Mouse (Mus musculus) left cerebral cortex, adult 2 months (tissue): ENCODE measurements around the gene Cryab. TPM values are rescaled to one million over a fixed set of nuclear protein-coding genes. Genes with fewer than 3 reads are reported as not detected.

ENCODE experiments used
- DNase-seq, 2 experiments: peaks; one replicate each; pipeline ENCODE4 v3.0.0; 2021 to 2022; ENCODE audit warnings: low spot score in 2 of 2, mixed read lengths in 1 of 2; ENCODE audit errors: extremely low spot score in 1 of 2
- H3K27ac ChIP-seq: fragments of 200-600 bp; 2 replicates; pipeline ENCODE4 v1.8.1; 2022
- H3K4me3 ChIP-seq: fragments of 200-600 bp; 2 replicates; pipeline ENCODE4 v1.8.1; 2022
- CTCF ChIP-seq: fragments of 200-600 bp; IDR thresholded peaks from 2 replicates; pipeline ENCODE4 v1.8.1; 2022; ENCODE audit warnings: antibody characterized with exemption, mild to moderate bottlenecking, moderate library complexity
- intact Hi-C: fragments of 180-260 bp; cut with DNase I; formaldehyde crosslinking; loops from one replicate; pipeline ENCODE4 v1.15.1; 2025
- total RNA-seq, 2 experiments: library from RNA; stranded (reverse); gene quantifications; 2 replicates each; pipeline ENCODE4 v1.2.3; 2021

Gene Cryab
- total RNA-seq, 2 experiments from 2014 or later = 118 to 125 TPM

DNA sequence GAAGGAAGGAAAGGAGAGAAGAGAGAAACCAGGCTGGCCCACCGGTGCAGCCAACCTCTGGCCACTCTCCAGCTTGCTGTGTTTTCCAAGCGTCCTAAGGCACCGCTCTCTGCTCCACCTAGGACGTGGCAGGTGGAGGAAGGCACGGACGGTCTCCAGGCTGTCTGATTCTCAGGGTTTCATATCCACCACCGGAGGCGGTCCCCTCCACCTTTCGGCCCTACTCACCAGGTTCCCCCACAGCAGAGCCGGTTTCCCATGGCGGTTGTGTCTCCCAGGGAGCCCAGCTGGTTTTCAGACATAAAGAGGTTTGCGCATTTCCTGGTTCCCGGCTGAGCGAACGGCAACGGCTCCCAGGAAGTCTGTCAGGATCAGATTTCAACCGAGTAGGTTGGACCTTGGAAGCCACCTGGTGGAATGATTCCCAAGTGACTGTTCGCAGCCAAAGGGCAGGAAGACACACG lies 4.9 kb upstream of the Cryab start, which contains the start of gene 2310030G06Rik:
TSS of gene 2310030G06Rik (minus strand) at position 323 of the 464 bp plus-strand sequence.
- intact Hi-C loops = no loop called here

DNA sequence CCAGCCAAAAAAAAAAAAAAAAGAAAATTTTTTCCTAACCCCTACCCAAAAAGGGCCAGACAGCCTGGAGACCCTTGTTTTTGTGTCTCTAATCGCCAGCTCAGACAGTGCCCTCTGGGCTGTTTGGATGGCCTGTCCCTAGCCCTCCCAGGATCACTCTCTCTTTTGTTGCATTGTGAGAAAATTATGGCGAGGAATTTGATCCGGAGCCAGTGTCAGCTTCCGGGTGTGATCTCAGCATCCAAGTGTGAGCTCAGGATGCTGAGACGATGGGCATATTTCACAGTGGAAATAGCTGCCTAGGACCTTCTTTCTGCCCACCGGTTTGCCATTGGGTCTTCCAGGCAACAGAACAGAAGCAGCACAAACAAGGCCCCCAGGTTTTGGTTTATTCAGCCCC lies 419 bp upstream of the Cryab start:
- DNase-seq = no peak
- intact Hi-C loops = no loop called here
- TF ChIP-seq CTCF = no peak
- Histone ChIP-seq H3K27ac (no peak overlapping the region), H3K4me3 (no peak overlapping the region)

More for the DNA sequence above, 4.9 kb upstream of the Cryab start, which contains the start of gene 2310030G06Rik:
- TF ChIP-seq CTCF = peak; percentile 3; the same call in 1 of the 2 replicates
- H3K27ac ChIP-seq = 0 out of 2 replicates have a peak within 1 kb of the TSS, but pooled peaks have one; percentile 1
- peak within 1 kb of the TSS; percentile 38 for H3K4me3 ChIP-seq
- DNase-seq = no peak

DNA sequence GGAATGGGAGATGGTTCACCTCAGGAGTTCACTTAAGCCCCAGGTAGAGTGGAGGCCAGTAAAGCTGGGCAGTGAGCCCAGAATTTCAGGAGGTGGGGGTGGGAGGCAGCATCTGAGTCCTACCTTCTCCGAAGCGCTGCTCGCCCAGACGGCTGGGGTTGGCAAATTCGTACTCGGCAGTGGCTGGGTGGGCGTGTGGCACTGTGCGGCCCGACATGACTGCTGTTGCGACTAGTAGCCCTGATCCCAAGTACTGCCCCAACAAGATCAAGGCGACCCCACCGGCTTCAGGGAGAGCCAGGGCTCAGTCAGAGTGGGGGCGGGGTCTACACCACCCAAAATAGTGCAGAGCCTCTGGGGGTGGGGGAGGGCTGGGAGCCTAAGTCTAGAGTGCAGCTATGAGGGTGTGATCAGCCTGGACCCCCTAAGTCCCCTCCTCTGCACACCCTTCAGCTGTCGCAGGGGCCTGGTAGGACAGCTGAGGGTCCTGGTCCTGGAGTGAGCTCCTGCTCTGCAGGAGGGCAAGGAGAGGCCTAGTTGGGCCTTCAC lies 1.0 kb downstream of the Cryab start, which contains the start of gene Hspb2:
TSS of gene Hspb2 (minus strand) at position 301 of the 549 bp plus-strand sequence.
- peak within 1 kb of the TSS; percentile 80 for H3K27ac ChIP-seq

DNA sequence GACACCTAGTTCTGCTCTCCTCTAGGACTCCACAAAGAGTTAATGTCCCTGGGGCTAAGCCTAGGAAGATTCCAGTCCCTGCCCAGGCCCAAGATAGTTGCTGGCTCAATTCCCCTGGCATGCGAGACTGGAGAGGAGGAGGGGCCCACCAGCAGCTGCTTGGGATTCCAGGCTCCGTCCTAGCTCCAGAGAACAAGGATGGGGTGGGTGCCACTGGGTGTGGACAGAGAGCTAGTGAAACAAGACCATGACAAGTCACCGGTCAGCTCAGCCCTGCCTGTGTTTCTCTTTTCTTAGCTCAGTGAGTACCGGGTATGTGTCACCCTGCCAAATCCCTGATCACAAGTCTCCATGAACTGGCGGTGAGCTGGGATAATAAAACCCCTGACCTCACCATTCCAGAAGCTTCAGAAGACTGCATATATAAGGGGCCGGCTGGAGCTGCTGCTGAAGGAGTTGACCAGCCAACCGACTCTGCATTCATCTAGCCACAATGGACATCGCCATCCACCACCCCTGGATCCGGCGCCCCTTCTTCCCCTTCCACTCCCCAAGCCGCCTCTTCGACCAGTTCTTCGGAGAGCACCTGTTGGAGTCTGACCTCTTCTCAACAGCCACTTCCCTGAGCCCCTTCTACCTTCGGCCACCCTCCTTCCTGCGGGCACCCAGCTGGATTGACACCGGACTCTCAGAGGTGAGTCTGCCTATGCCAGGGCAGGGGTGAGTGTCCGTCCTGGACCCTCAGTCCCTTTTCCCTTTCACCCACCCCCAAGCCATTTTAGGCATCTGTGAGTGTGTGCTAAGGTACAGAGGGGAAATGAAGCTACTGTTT lies 1.9 kb downstream of the Cryab start:
- H3K27ac ChIP-seq = peak overlapping the region; percentile 80
- peak; percentile 56 to 69 for DNase-seq
- no peak for TF ChIP-seq CTCF
- intact Hi-C loops = loop anchor here (2.0 kb wide), 1 partner anchor 14 kb away; no protein-coding TSS in a partner anchor
- H3K4me3 ChIP-seq = peak overlapping the region; percentile 45

More for the DNA sequence above, 1.0 kb downstream of the Cryab start, which contains the start of gene Hspb2:
- TF ChIP-seq CTCF = no peak
- intact Hi-C loops = loop anchor here (2.0 kb wide), 1 partner anchor 15 kb away; no protein-coding TSS in a partner anchor
- DNase-seq = no peak
- H3K4me3 ChIP-seq = peak within 1 kb of the TSS; percentile 45

DNA sequence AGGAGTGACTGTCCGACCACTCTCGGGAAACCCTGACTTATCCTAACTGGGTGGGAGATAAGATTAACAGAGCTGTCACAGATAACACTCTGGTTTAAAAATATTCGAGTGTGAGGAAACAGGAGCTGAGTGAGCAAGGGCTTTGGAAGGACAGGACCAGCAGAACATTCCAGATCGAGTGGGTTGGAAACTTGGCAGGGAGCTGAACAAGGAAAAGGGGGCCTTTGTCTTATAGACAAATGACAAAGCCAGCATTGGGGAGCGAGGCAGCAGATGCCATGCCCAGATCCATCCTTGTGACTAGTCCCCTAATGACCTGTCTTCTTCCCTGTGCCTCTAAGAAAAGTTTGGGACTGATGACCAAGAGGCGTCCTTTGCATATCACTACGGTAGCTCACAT lies 2.8 kb downstream of the Cryab start:
- Histone ChIP-seq H3K4me3 (peak overlapping the region; percentile 45), H3K27ac (peak overlapping the region; percentile 80)
- intact Hi-C loops = loop anchor here (2.0 kb wide), 1 partner anchor 13 kb away; no protein-coding TSS in a partner anchor
- no peak for DNase-seq
- TF ChIP-seq CTCF = no peak

DNA sequence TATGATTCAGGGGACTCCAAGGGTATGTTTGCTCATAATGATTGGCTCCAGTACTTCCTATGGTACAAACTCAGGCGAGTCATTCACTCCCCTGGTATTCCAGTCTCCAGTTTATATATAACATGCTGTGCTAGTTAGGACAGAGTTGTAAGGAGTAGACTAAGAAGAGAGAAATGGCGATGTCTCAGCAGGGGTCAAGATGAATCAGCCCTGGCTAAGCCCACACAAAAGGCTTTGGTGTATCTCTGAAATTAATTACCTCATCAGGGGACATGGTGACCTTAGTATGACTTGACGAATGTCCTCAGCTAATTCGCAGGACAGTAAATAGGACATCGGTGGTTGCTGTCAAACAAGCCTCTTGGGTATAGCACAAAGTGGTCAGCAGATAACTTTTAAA lies 5.6 kb downstream of the Cryab start:
- DNase-seq = no peak
- H3K27ac ChIP-seq = no peak overlapping the region
- H3K4me3 ChIP-seq = no peak overlapping the region
- no peak for TF ChIP-seq CTCF
- intact Hi-C loops = no loop called here

DNA sequence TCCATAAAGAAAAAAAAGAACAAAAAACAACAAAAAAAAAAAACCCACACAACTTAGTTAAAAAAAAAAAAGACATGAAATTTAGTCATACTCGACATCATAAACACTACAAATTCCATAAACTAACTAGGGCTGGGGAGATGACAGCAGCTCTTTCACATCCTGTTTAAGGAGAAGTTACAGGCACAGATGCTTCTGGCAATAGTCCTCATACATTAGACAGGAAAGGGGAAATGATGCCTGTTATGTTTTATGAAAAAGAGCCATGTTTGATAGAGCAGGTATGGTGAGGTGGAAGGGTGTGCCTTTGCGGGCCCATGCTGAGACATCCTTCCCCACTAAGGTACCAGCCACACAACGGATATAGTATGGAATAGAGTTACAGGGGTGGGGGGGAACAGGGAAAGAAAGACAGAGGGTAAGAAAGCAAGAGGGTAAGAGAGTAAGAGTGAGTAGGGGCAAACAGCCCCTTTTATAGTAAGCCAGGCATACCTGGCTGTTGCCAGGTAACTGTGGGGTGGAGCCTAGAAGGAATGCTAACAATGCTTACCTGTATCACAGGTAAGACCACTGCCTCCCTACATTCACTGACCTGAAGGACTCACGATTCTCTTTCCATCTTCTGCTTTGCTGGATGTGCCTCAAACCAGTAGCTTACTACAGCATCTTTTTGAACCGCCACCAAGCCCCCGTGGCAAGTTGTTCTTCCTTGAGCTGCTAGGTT lies 10.6 kb downstream of the Cryab start:
- Histone ChIP-seq H3K27ac (no peak overlapping the region), H3K4me3 (no peak overlapping the region)
- DNase-seq = no peak
- no peak for TF ChIP-seq CTCF
- intact Hi-C loops = no loop called here

DNA sequence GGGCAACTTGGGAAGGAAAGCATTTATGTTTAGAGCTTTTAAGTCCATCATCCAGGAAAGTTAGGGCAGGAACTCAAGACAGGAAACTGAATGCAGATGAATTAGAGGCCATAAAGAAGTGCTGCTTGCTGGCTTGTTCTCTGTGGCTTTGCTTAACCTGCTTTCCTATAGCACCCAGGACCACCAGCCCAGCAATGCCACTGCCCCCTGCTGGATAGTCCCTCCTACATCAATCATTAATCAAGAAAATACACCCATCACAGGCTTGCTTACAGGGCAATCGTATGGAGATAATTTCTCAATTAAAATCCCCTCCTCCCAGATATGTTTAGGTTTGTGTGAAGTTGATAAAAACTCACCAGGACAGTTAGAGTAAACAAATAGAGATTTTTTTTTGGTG lies 12.2 kb downstream of the Cryab start:
- Histone ChIP-seq H3K27ac (no peak overlapping the region), H3K4me3 (no peak overlapping the region)
- DNase-seq = no peak
- intact Hi-C loops = no loop called here
- peak; percentile 53 for TF ChIP-seq CTCF

DNA sequence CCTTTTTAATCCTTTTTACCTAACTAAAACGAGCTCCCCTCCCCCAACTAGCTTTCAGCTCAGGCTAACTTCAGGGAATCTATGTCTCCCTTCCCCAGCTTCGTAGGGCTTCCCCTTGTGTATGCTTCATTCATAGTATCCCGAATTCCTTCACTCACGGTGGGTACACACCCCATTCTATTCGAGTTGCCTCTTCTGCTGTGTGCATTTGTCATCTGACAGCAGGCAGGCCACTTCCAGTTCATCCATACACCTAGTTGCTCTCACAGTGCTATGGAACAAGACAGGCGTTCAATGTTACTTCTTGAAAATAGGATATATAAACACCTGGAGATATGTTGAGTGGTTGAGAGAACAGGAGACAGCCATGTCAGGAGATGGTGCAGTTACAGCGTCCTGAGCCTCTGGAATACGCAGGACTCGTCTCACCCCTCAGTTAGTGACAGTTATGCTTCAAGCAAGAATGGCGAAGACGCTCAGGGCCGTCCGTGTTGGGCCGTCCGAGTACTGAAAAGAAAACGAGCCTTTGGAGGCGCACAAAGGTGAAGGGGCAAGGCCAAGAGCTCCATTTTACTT lies 16.5 kb downstream of the Cryab start:
- H3K27ac ChIP-seq = peak overlapping the region; percentile 97
- H3K4me3 ChIP-seq = peak overlapping the region; percentile 83
- no peak for DNase-seq
- intact Hi-C loops = loop anchor here (1.0 to 5.0 kb wide), 6 partner anchors 15 to 150 kb away; partner anchors contain the start of genes Dlat, Hspb2, Nkapd1 and Pih1d2
- TF ChIP-seq CTCF = no peak

DNA sequence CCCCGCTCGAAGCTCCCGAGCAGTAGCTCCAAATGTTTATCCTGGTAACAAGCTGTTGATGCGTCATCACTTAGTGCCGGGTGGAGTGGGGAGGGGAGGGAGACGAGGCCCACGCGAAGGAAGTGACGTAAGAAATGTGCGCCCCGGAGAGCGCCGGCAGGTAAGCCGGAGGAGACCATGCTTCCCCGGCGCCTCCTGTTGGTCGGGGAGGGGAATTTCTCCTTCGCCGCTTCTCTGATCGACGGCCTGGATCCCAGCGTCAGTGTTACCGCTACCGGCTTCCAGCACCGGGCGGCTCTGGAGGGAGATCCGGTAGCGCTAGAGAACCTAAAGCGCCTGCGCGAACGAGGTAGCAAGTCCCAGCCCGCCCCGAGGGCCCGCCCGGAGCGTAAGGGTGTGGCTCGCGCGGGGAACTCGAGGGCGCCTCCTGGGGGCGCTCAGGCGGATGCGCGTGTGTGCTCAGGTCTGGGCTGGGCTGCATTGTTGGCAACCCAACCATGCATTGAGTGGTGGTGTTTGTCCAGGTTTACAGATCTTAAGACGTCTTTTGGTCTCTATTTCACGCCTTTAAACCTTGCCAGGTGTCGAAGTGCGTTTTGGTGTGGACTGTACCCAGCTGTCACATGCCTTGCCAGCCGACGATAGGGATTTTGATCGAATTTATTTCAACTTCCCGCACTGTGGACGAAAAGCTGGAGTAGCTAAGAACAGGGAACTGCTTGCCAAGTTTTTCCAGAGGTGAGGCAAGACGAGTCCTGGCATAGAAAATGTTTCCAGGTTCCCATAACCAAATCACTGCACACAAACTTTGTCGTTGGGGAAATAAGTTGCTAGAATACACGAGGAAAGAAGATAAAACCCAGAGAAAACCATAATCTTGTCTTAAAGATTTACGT lies 17.2 kb downstream of the Cryab start, which contains the start of gene Fdxacb1:
TSS of gene Fdxacb1 (plus strand) at position 130 of the 896 bp plus-strand sequence.
- intact Hi-C loops = loop anchor here (1.0 to 5.0 kb wide), 5 partner anchors 41 to 151 kb away; partner anchors contain the start of genes Dlat, Nkapd1 and Pih1d2
- Histone ChIP-seq H3K27ac (peak within 1 kb of the TSS; percentile 97), H3K4me3 (peak within 1 kb of the TSS; percentile 83)
- DNase-seq = peak; percentile 98 to 99
- TF ChIP-seq CTCF = peak; percentile 92
